Comparison of ENCODE assay signal across 11 mouse cellular contexts in genomic region chr19:57243191-57243590, GRCm38 (mm10).
DNase-seq lines count a peak whose midpoint lies in the region; ATAC-seq and TF ChIP-seq lines count a peak whose summit lies in the region.
"Had no signal": no experiment of that assay in that cellular context is flagged by ENCODE, and none has a peak within 500 bp of the region (broad histone marks: within the 10 kb centered on the region; RNA-seq: fewer than 3 reads in every experiment).

No protein-coding gene starts in this region.

- no peak for TF ChIP-seq CTCF in CH12.LX (conservative IDR thresholded peaks at IDR 0.05 in 1 of 2, IDR thresholded peaks at IDR 0.05 in 1 of 2; ENCODE audit: low read depth in 2 of 2, low read length in 2 of 2)

- H3K79me2 ChIP-seq in CH12.LX (replicated peaks; ENCODE audit: control insufficient read depth, extremely low read depth, insufficient read depth, poor library complexity, severe bottlenecking): no peaks in the 10 kb centered on the region

- H3K27ac ChIP-seq in heart, embryonic 15.5 days: peak overlapping the region; percentile 47; the same call in 1 of the 2 replicates
- no peak overlapping the region for H3K27ac ChIP-seq in heart, embryonic 11.5 days (ENCODE audit: low read depth, low read length)
- H3K27ac ChIP-seq in CH12.LX (ENCODE audit: insufficient read depth, low read depth): no peak overlapping the region
- H3K27ac ChIP-seq: hindbrain, embryonic 12.5 days had no signal

- dilution Hi-C loops in CH12.LX (cut with MboI; ENCODE audit: extremely low pct_ligation_motif_present, extremely low pct_unique_long_range_greater_than_20kb, low sequenced_read_pairs): no loop called here

- no peaks in the 10 kb centered on the region for H3K27me3 ChIP-seq in heart, embryonic 15.5 days
- H3K27me3 ChIP-seq in heart, embryonic 11.5 days (ENCODE audit: control insufficient read depth, insufficient read depth, low read length): no peaks in the 10 kb centered on the region
- H3K27me3 ChIP-seq in CH12.LX (replicated peaks): no peaks in the 10 kb centered on the region
- H3K27me3 ChIP-seq: hindbrain, embryonic 12.5 days; Patski had no signal

- 79% methylated on average over 12 of the region's 12 CpGs for WGBS in heart, embryonic 15.5 days
- 78% methylated on average over 12 of the region's 12 CpGs for WGBS in heart, embryonic 11.5 days (ENCODE audit: insufficient replicate concordance)
- WGBS in large intestine, adult 2 months: 27% methylated on average over 12 of the region's 12 CpGs

- H3K9me3 ChIP-seq in heart, embryonic 15.5 days (replicated peaks): no peaks in the 10 kb centered on the region
- H3K9me3 ChIP-seq in heart, embryonic 11.5 days (replicated peaks; ENCODE audit: control insufficient read depth, low read length): no peaks in the 10 kb centered on the region
- H3K9me3 ChIP-seq in CH12.LX (replicated peaks; ENCODE audit: low read length): no peaks in the 10 kb centered on the region
- H3K9me3 ChIP-seq: hindbrain, embryonic 12.5 days had no signal

- DNase-seq in A20 (ENCODE audit: low read depth, low spot score): peak; percentile 52
- DNase-seq in CH12.LX (ENCODE audit: extremely low read depth): peak; percentile 84
- peak; percentile 53 for DNase-seq in large intestine, adult 2 months (ENCODE audit: low read depth, low spot score)
- no peak for DNase-seq in right cerebral cortex, postnatal 25 days
- no peak for DNase-seq in left cerebral cortex, adult 11 months (ENCODE audit: low spot score)
- no peak for DNase-seq in gastrocnemius, postnatal 4 days (ENCODE audit: low spot score in 2 of 2)

- TF ChIP-seq POLR2A in CH12.LX (IDR thresholded peaks at IDR 0.05; ENCODE audit: low read depth, low read length): no peak

- no peak for TF ChIP-seq RAD21 in CH12.LX (IDR thresholded peaks at IDR 0.05; ENCODE audit: low read depth, low read length)

- in situ Hi-C loops in CH12.LX (cut with MboI; ENCODE audit: low pct_ligation_motif_present, low pct_unique_long_range_greater_than_20kb, low sequenced_read_pairs): no loop called here

- no peak for TF ChIP-seq EP300 in CH12.LX (IDR thresholded peaks at IDR 0.05; ENCODE audit: low read length)

- H3K4me2 ChIP-seq in heart, embryonic 15.5 days: 0 out of 2 replicates have a peak overlapping the region, but pooled peaks have one; percentile 2
- no peak overlapping the region for H3K4me2 ChIP-seq in heart, embryonic 11.5 days
- peak overlapping the region; percentile 83 for H3K4me2 ChIP-seq in CH12.LX (ENCODE audit: insufficient read depth, low read depth, poor library complexity, severe bottlenecking)
- H3K4me2 ChIP-seq: hindbrain, embryonic 12.5 days had no signal

- ATAC-seq in heart, embryonic 15.5 days (replicated peaks; ENCODE audit: insufficient number of reproducible peaks, insufficient read depth, low FRiP score, low read depth): no peak
- no peak for ATAC-seq in heart, embryonic 11.5 days (replicated peaks; ENCODE audit: insufficient number of reproducible peaks, low FRiP score, low TSS enrichment)
- ATAC-seq: midbrain, embryonic 16.5 days; Patski had no signal

- H3K36me3 ChIP-seq in heart, embryonic 15.5 days: no peaks in the 10 kb centered on the region
- no peaks in the 10 kb centered on the region for H3K36me3 ChIP-seq in heart, embryonic 11.5 days (ENCODE audit: control insufficient read depth, insufficient read depth, low read length)
- H3K36me3 ChIP-seq in CH12.LX (replicated peaks in 1 of 2; ENCODE audit: control insufficient read depth in 1 of 2, insufficient read depth in 1 of 2, low read length in 1 of 2): no peaks in the 10 kb centered on the region
- H3K36me3 ChIP-seq: hindbrain, embryonic 12.5 days had no signal

- no peak overlapping the region for H3K4me3 ChIP-seq in heart, embryonic 15.5 days
- H3K4me3 ChIP-seq in heart, embryonic 11.5 days (ENCODE audit: low read depth, low read length): no peak overlapping the region
- H3K4me3 ChIP-seq in CH12.LX (replicated peaks in 1 of 3; ENCODE audit: low read depth in 2 of 3, low read length in 2 of 3, poor library complexity in 1 of 3): peak overlapping the region; percentile 25 to 37 (median 26)
- H3K4me3 ChIP-seq: hindbrain, embryonic 12.5 days had no signal

- no peak overlapping the region for H3K9ac ChIP-seq in heart, embryonic 15.5 days
- H3K9ac ChIP-seq in heart, embryonic 11.5 days (ENCODE audit: low read depth, low read length): no peak overlapping the region
- peak overlapping the region; percentile 30; the same call in 1 of the 2 replicates for H3K9ac ChIP-seq in CH12.LX (ENCODE audit: insufficient read depth, low read depth)
- H3K9ac ChIP-seq: hindbrain, embryonic 12.5 days had no signal

- peaks cover 49% of the 10 kb centered on the region for H3K4me1 ChIP-seq in heart, embryonic 15.5 days (replicated peaks)
- H3K4me1 ChIP-seq in heart, embryonic 11.5 days (ENCODE audit: control insufficient read depth, insufficient read depth, low read length): peaks cover 9% of the 10 kb centered on the region; the same call in 1 of the 2 replicates
- peaks cover 5 to 22% of the 10 kb centered on the region in 2 experiments for H3K4me1 ChIP-seq in CH12.LX (ENCODE audit: control insufficient read depth in 1 of 2, insufficient read depth in 2 of 2)

TF ChIP-seq in CH12.LX, 34 proteins besides CTCF, POLR2A, EP300 and RAD21:
- TF ChIP-seq SIN3A (IDR thresholded peaks at IDR 0.05; ENCODE audit: low read length) (no peak), KAT2A (IDR thresholded peaks at IDR 0.05; ENCODE audit: insufficient replicate concordance, low read length) (no peak), E2F4 (IDR thresholded peaks at IDR 0.05; ENCODE audit: insufficient replicate concordance, low read depth, low read length) (no peak), JUND (conservative IDR thresholded peaks at IDR 0.05; ENCODE audit: low read depth, low read length) (no peak), TCF12 (IDR thresholded peaks at IDR 0.05; ENCODE audit: low read depth, low read length) (0 out of 2 replicates have a peak, but pooled peaks have one; percentile 21), ELF1 (IDR thresholded peaks at IDR 0.05; ENCODE audit: low read depth, low read length) (no peak), MEF2A (IDR thresholded peaks at IDR 0.05; ENCODE audit: borderline replicate concordance, low read depth, low read length) (no peak), ZC3H11A (IDR thresholded peaks at IDR 0.05; ENCODE audit: low read depth, low read length) (no peak), ETS1 (conservative IDR thresholded peaks at IDR 0.05; ENCODE audit: low read depth, low read length) (no peak), USF1 (IDR thresholded peaks at IDR 0.05; ENCODE audit: low read depth, low read length) (peak; percentile 83), BHLHE40 (IDR thresholded peaks at IDR 0.05; ENCODE audit: low read depth, low read length) (peak; percentile 67), NRF1 (IDR thresholded peaks at IDR 0.05; ENCODE audit: low read depth, low read length) (no peak), MAFK (IDR thresholded peaks at IDR 0.05; ENCODE audit: insufficient replicate concordance, low read length) (no peak), USF2 (conservative IDR thresholded peaks at IDR 0.05; ENCODE audit: low read depth, low read length) (peak; percentile 76), IRF4 (IDR thresholded peaks at IDR 0.05; ENCODE audit: low read depth, low read length) (no peak), MAX (IDR thresholded peaks at IDR 0.05; ENCODE audit: low read length) (peak; percentile 17; the same call in 1 of the 2 replicates)

Comparison
In these comparisons a context has a peak if more than half of its experiments do, and no peak if none do; other contexts are left out.
1. H3K4me3 ChIP-seq: peak in CH12.LX (3 of 3); none in heart, embryonic 15.5 days (single experiment) and heart, embryonic 11.5 days (single experiment).
2. DNase-seq: peak in A20 (single experiment), CH12.LX (single experiment) and large intestine, adult 2 months (single experiment); none in right cerebral cortex, postnatal 25 days (single experiment), left cerebral cortex, adult 11 months (single experiment) and gastrocnemius, postnatal 4 days (0 of 2).